Mouse (Mus musculus) embryonic facial prominence, embryonic 15.5 days (tissue): Measurements from ENCODE around the gene Trpm8. TPM values are rescaled to one million over a fixed set of nuclear protein-coding genes. Genes with fewer than 3 reads are reported as not detected.
A peak's percentile ranks its signal among the peaks of the same experiment; 100 is the strongest.

ENCODE experiments used
- ATAC-seq: fragments of 200-750 bp; cut with Nextera tagmentation; 2 replicates; pipeline ENCODE4 v1.8.0; 2017; ENCODE audit warnings: low read depth, moderate TSS enrichment; ENCODE audit not compliant: insufficient number of reproducible peaks, low FRiP score, low TSS enrichment
- H3K27ac ChIP-seq: fragments of 300-500 bp; sonication (generic); replicated peaks from 2 replicates; pipeline ENCODE4 v1.5.1; 2015; ENCODE audit warnings: mild to moderate bottlenecking, inconsistent platforms
- H3K27me3 ChIP-seq: fragments of 300-500 bp; sonication (generic); 2 replicates; pipeline ENCODE4 v1.6.1; 2015; ENCODE audit warnings: inconsistent platforms
- H3K36me3 ChIP-seq: fragments of 300-500 bp; sonication (generic); 2 replicates; pipeline ENCODE4 v1.6.1; 2015; ENCODE audit warnings: mild to moderate bottlenecking, inconsistent platforms
- H3K4me1 ChIP-seq: fragments of 300-500 bp; sonication (generic); 2 replicates; pipeline ENCODE4 v1.6.1; 2015; ENCODE audit warnings: inconsistent platforms
- H3K4me2 ChIP-seq: fragments of 300-500 bp; sonication (generic); replicated peaks from 2 replicates; pipeline ENCODE4 v1.6.1; 2015; ENCODE audit warnings: mild to moderate bottlenecking, inconsistent platforms
- H3K4me3 ChIP-seq: fragments of 300-500 bp; sonication (generic); replicated peaks from 2 replicates; pipeline ENCODE4 v1.5.1; 2015; ENCODE audit warnings: mild to moderate bottlenecking, inconsistent platforms
- H3K9ac ChIP-seq: fragments of 300-500 bp; sonication (generic); 2 replicates; pipeline ENCODE4 v1.6.1; 2015; ENCODE audit warnings: inconsistent platforms
- H3K9me3 ChIP-seq: fragments of 300-500 bp; sonication (generic); replicated peaks from 2 replicates; pipeline ENCODE4 v1.6.1; 2016; ENCODE audit warnings: inconsistent platforms
- WGBS: fragments of 180-500 bp; shearing (Covaris S2); methylation state at CpG from one replicate; pipeline ENCODE4 v1.1.7; 2015; 5-methylcytosine and 5-hydroxymethylcytosine counted together
- polyA plus RNA-seq: library from polyadenylated mRNA; unstranded; fragments of >200 nt; fragmentation: Nextera tagmentation; extraction: Ambion mirVana; gene quantifications from 2 replicates; pipeline ENCODE4 v1.2.1, GENCODE M21; 2015

The Trpm8 gene
- polyA plus RNA-seq, 1 experiment from 2014 or later = 0.05 TPM

DNA sequence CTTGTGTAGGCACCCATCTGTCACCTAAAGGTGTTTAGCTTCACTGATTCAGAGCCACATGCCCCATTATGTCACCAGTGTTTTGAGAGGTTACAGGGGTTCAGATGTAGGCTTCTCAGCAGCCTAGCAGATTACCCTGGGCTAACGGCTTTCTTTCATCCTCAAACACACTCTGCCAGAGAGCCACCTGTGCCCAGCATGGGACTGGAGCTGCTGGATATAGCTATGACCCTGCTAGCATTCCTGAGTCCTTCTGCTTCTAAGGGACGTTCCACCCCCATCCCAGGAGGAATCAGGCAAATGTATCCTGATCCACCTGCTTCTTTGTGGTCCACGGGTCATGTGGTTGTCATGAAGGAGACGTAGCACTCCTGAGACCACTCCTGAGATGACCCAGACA lies 114.2 kb downstream of the Trpm8 start:
- WGBS = 83% methylated on average over 4 of the region's 4 CpGs
- H3K4me2 ChIP-seq = no peak overlapping the region
- no peaks in the 10 kb centered on the region for H3K4me1 ChIP-seq
- H3K27me3 ChIP-seq = no peaks in the 10 kb centered on the region
- no peak overlapping the region for H3K27ac ChIP-seq
- H3K36me3 ChIP-seq = no peaks in the 10 kb centered on the region
- ATAC-seq = no peak
- no peak overlapping the region for H3K9ac ChIP-seq
- H3K9me3 ChIP-seq = no peaks in the 10 kb centered on the region
- H3K4me3 ChIP-seq = no peak overlapping the region

DNA sequence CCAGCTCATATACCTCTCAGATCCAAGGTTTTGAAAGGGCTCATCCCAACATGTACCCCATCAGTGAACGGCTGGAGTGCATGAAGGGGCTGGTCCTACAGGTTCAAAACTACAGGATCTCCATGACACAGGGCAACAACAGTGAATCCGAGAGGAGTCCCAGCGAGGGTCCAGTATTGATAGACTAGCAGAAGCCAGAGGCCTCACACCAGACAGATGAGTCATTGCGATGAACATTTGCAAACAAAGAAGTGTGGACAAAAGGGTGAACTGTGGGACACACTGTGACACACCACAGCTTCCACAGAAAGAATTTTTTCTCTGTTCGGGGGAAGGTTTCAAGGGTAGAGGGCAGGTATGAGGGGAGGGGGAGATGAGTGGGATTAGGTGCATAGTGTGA lies 115.9 kb downstream of the Trpm8 start:
- Histone ChIP-seq H3K4me2 (no peak overlapping the region), H3K4me1 (no peaks in the 10 kb centered on the region), H3K9ac (no peak overlapping the region), H3K27ac (no peak overlapping the region), H3K36me3 (no peaks in the 10 kb centered on the region), H3K27me3 (no peaks in the 10 kb centered on the region), H3K4me3 (no peak overlapping the region), H3K9me3 (no peaks in the 10 kb centered on the region)
- ATAC-seq = no peak
- WGBS = 87% methylated on average over 5 of the region's 5 CpGs

DNA sequence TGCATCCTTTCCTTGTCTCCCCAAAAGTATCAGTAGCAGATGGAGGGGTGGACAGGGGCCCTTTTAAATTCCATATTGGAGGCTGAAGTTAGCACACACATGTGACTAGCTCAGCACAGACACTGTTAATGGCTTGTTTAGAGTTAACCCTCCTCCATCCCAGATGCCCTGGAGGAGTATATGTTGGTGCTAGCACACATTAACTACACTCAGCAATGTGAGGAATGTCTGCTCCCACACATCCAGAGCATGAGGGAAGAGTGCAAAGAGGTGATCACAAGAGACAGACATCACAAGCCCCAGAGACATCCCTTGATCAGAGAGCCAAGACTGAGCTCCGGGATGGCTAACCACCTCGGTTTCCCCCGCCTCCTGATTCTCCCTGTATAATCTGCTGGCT lies 125.9 kb downstream of the Trpm8 start:
- Histone ChIP-seq H3K4me1 (peaks cover 6% of the 10 kb centered on the region; the same call in 1 of the 2 replicates), H3K36me3 (no peaks in the 10 kb centered on the region), H3K27me3 (no peaks in the 10 kb centered on the region; the same call in 1 of the 2 replicates), H3K4me3 (no peak overlapping the region), H3K4me2 (no peak overlapping the region), H3K27ac (no peak overlapping the region), H3K9ac (no peak overlapping the region), H3K9me3 (no peaks in the 10 kb centered on the region)
- 37% methylated on average over 3 of the region's 3 CpGs for WGBS
- ATAC-seq = no peak

DNA sequence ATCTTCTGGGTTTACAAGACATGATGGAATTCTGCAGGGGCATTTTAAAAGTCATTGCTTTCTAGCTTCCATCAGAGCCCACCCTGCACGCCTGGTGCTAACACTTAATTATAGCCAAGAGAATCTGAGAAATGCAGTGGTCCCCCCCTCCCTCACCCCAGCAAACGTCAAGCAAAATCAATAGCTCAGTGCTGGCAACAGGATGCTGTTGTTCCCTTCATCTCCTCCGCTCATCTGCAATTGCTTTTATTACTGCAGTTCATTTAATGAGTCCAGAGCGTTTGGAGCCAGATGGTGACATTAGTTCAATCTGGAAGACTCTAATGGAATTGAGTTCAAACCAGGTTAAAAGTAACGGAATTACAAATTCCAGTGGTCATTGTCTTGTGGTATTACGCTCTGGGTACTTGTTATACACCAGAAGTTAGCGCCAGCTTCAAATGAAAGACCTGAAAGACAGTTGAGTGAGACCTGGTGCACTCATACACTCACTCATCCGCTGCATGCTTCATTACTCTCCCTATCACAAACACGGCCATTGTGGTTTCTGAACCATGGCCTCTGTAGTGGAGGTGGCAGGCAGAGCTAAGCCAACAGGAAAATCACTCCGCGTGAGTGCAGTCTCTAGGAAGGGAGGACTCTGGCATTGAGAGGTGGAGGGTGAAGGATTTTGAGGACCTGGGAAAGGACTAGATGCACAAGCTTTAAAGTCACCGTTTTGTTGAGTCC lies 128.8 kb downstream of the Trpm8 start:
- no peak overlapping the region for H3K9ac ChIP-seq
- ATAC-seq = no peak
- H3K4me2 ChIP-seq = no peak overlapping the region
- 55% methylated on average over 12 of the region's 12 CpGs for WGBS
- H3K9me3 ChIP-seq = no peaks in the 10 kb centered on the region
- H3K27ac ChIP-seq = no peak overlapping the region
- peaks cover 6% of the 10 kb centered on the region; the same call in 1 of the 2 replicates for H3K4me1 ChIP-seq
- H3K27me3 ChIP-seq = no peaks in the 10 kb centered on the region; the same call in 1 of the 2 replicates
- H3K36me3 ChIP-seq = no peaks in the 10 kb centered on the region
- no peak overlapping the region for H3K4me3 ChIP-seq

DNA sequence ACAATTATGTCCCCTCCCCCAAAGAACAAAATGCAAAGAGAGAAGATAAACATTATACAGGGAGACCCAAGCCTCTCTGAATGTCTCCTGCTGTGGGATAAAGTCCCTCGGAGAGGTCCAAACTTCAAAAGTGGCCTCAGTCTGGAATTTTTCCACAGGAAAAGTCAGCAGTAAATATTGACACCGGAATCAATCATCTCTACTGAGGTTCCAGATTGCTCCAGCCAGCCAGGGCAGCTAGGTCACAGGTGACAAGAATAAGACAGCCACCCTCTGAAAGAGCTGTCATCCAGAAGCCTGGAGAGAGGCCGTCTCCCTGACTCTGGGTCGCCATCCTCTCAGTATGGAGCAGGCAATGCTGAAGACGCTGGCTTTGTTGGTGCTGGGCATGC lies 129.3 kb downstream of the Trpm8 start, which contains the start of gene Spp2:
Gene Spp2, plus strand, starts transcription at position 155 of the 392 bp plus-strand sequence.
- ATAC-seq = no peak

DNA sequence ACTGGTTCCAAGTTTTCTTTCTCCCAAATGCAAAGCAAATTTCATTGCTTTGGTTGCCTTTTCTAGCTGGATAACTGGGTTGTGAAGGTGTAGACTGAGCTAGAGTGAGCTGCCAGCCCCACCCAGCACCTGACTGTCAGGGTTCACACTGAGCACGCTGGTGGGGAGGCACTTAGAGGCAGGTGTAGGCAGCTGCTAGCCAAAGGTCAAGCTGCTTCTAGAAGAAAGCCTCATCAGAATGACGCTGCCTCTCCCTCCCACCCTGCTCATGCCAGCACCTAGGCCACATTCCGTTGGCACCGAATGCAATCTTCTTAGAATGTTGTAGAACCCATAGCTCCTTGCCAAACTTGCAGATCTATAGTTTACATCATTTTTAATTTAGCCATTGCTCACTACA lies 130.9 kb downstream of the Trpm8 start:
- Histone ChIP-seq H3K27me3 (no peaks in the 10 kb centered on the region; the same call in 1 of the 2 replicates), H3K27ac (no peak overlapping the region), H3K4me2 (no peak overlapping the region), H3K9me3 (no peaks in the 10 kb centered on the region), H3K9ac (no peak overlapping the region), H3K4me1 (peaks cover 4% of the 10 kb centered on the region; the same call in 1 of the 2 replicates), H3K4me3 (no peak overlapping the region), H3K36me3 (no peaks in the 10 kb centered on the region)
- WGBS = 86% methylated on average over 4 of the region's 4 CpGs
- ATAC-seq = no peak

More for the DNA sequence above, 129.3 kb downstream of the Trpm8 start, which contains the start of gene Spp2:
- no peak within 1 kb of the TSS for H3K27ac ChIP-seq
- H3K4me2 ChIP-seq = no peak within 1 kb of the TSS
- no peaks in the 10 kb centered on the region for H3K36me3 ChIP-seq
- no peak within 1 kb of the TSS for H3K9ac ChIP-seq
- no peaks in the 10 kb centered on the region; the same call in 1 of the 2 replicates for H3K27me3 ChIP-seq
- no peaks in the 10 kb centered on the region for H3K9me3 ChIP-seq
- H3K4me1 ChIP-seq = peaks cover 6% of the 10 kb centered on the region; the same call in 1 of the 2 replicates
- H3K4me3 ChIP-seq = no peak within 1 kb of the TSS
- 74% methylated on average over 5 of the region's 5 CpGs for WGBS

DNA sequence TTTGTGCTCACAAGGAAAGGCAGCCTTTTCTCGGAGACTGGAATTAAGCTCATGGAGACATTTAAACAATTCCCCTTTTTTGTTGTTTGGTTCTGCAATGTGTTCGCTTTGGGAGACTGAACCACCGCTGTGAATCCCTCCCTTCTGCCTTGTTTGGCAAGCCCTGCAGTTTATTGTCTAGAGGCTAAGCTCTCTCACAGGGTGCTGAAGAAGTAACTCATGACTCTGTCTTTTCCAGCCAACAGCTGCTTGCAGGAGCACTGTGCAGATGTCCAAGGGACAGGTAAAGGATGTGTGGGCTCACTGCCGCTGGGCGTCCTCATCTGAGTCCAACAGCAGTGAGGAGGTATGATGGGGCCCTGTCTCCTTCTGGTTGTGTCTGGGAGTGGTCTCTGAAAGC lies 134.6 kb downstream of the Trpm8 start:
- Histone ChIP-seq H3K27ac (0 out of 2 replicates have a peak overlapping the region, but pooled peaks have one; percentile 19), H3K4me3 (no peak overlapping the region), H3K4me2 (no peak overlapping the region), H3K36me3 (no peaks in the 10 kb centered on the region), H3K4me1 (no peaks in the 10 kb centered on the region), H3K9ac (no peak overlapping the region), H3K27me3 (no peaks in the 10 kb centered on the region; the same call in 1 of the 2 replicates), H3K9me3 (no peaks in the 10 kb centered on the region)
- ATAC-seq = no peak
- WGBS = 46% methylated on average over 5 of the region's 5 CpGs

DNA sequence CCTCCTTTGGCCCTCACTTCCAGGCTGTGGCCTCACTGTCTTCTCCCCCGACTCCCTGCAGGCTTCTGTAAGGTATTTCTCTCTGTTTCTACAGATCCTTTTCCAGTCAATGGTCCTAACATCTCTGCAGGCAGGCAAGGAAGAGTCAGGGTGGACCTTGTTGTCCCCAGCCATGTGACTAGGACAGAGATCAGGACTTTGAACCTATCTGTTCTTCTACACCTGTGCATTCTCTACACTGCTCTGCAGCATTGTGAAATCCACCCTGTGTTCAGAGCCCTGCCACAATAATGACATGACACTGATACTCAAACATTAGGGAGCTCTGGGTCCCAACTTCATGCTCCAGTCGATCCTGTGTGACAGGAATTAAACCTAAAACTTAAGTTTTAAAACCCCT lies 141.5 kb downstream of the Trpm8 start:
- WGBS = 80% methylated on average over 2 of the region's 2 CpGs
- Histone ChIP-seq H3K9ac (no peak overlapping the region), H3K27me3 (no peaks in the 10 kb centered on the region), H3K4me2 (no peak overlapping the region), H3K4me1 (no peaks in the 10 kb centered on the region), H3K36me3 (no peaks in the 10 kb centered on the region), H3K9me3 (no peaks in the 10 kb centered on the region), H3K4me3 (no peak overlapping the region), H3K27ac (no peak overlapping the region)
- no peak for ATAC-seq

DNA sequence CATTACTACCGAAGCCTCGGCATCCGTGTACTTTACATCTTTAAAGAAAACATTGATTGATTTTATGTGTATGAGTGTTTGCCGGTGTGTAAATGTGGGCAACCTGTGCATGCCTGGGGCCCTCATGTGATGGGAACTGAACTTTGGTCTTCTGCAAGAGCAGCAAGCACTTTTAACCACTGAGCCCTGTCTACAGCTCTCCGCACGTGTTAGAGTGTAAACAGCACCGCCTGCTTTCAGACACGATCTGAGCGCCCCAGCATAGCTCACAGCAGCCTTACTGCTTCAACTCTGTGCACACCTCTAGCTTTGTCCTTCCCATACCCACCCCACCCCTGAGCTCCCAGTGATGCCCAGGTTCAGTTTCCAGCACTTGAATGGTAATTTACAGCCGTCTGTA lies 144.6 kb downstream of the Trpm8 start:
- WGBS = 73% methylated on average over 10 of the region's 10 CpGs
- Histone ChIP-seq H3K4me3 (no peak overlapping the region), H3K9me3 (no peaks in the 10 kb centered on the region), H3K36me3 (no peaks in the 10 kb centered on the region), H3K4me2 (no peak overlapping the region), H3K27ac (no peak overlapping the region), H3K4me1 (no peaks in the 10 kb centered on the region), H3K9ac (no peak overlapping the region), H3K27me3 (no peaks in the 10 kb centered on the region)
- no peak for ATAC-seq

DNA sequence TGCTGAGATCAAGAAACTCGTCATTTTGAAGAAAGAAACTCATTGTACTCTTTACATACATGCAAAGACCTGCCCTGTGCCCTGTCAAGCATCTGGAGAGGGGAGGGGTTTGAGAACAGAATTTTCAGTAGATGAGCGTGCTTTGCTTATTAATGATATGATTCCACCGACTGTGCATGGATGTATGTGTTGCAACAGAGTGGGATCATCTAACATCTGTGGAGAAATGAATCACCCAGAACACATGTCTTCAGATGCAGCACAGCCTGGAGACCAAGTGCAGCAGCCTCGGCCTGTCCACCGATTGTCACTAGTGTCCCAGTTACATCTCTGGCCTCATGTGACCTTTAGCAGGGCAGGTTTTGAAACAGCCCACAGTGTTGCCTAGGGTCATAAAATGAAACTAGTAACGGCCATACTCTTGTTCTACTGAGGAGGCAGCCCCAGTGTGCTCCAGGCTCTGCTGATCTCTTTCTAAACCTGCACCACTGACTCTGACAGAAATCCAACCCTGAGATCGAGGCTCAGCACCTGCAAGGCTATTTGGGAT lies 145.5 kb downstream of the Trpm8 start:
- no peaks in the 10 kb centered on the region for H3K9me3 ChIP-seq
- H3K27ac ChIP-seq = no peak overlapping the region
- H3K4me2 ChIP-seq = no peak overlapping the region
- WGBS = 44% methylated on average over 7 of the region's 7 CpGs
- H3K36me3 ChIP-seq = no peaks in the 10 kb centered on the region
- no peak for ATAC-seq
- no peaks in the 10 kb centered on the region for H3K4me1 ChIP-seq
- no peak overlapping the region for H3K9ac ChIP-seq
- H3K27me3 ChIP-seq = no peaks in the 10 kb centered on the region
- H3K4me3 ChIP-seq = no peak overlapping the region

DNA sequence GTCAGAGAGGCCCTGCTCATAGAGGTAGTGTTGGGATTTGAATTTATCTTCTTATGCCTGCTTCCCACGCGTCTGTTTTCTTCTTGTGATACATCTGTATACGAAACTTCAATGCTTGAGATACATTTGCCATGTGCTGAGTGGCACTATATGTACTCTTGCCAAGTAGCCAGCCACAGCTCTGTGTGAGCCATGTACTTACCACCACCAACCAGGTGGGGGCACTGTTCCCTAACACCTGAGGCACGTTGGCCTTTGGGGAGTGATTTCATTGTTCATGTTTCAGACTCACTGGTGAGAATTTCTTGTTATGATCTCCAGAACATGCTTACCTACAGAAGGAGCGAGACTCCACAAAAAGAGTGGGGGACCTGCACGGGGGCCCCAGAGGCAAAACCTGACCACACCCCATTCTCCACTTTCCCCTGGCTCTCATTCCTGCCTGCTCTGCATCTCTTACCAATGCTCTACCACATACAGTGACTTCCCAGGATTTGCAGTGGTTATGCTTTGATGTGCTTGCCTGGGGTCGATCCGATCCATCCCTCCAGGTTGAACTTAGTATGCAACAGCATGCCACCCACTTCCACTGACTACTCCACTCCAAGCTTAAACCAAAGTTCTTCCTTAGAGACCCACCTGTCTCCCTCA lies 147.3 kb downstream of the Trpm8 start:
- H3K27ac ChIP-seq = no peak overlapping the region
- H3K36me3 ChIP-seq = no peaks in the 10 kb centered on the region
- 17% methylated on average over 8 of the region's 8 CpGs for WGBS
- H3K27me3 ChIP-seq = no peaks in the 10 kb centered on the region
- no peak for ATAC-seq
- no peak overlapping the region for H3K4me3 ChIP-seq
- H3K4me2 ChIP-seq = no peak overlapping the region
- no peaks in the 10 kb centered on the region for H3K4me1 ChIP-seq
- H3K9ac ChIP-seq = no peak overlapping the region; the same call in 1 of the 2 replicates
- no peaks in the 10 kb centered on the region for H3K9me3 ChIP-seq
